Mouse (Mus musculus) embryonic fibroblast, embryonic 13.5 days (primary cell): Measurements from ENCODE around the gene Atp2a2. TPM values are rescaled to one million over a fixed set of nuclear protein-coding genes. Genes with fewer than 3 reads are reported as not detected.

Experiments used
- H3K27ac ChIP-seq: 2 replicates; pipeline ENCODE4 v1.5.1; 2012; ENCODE audit warnings: low read length, control low read depth, inconsistent platforms; ENCODE audit not compliant: insufficient read depth
- H3K4me1 ChIP-seq: 2 replicates; pipeline ENCODE4 v1.6.1; 2011; ENCODE audit warnings: low read length; ENCODE audit not compliant: control insufficient read depth, insufficient read depth
- H3K4me3 ChIP-seq: 2 replicates; pipeline ENCODE4 v1.5.1; 2011; ENCODE audit warnings: mild to moderate bottlenecking, control low read depth, low read length; ENCODE audit not compliant: insufficient read depth
- CTCF ChIP-seq: IDR thresholded peaks from 2 replicates; pipeline ENCODE4 v1.5.1; 2011; ENCODE audit warnings: mild to moderate bottlenecking, control low read depth, low read length, moderate library complexity, borderline replicate concordance; ENCODE audit not compliant: insufficient read depth
- POLR2A ChIP-seq: IDR thresholded peaks from 2 replicates; pipeline ENCODE4 v1.6.1; 2011; ENCODE audit warnings: low read depth, mild to moderate bottlenecking, control low read depth, low read length, moderate library complexity
- polyA plus RNA-seq: library from polyadenylated mRNA; stranded (reverse); fragments of >200 nt; gene quantifications from 2 replicates; pipeline ENCODE4 v1.2.4, GENCODE M21; 2011; ENCODE audit warnings: low read depth; ENCODE audit not compliant: missing spikeins, insufficient read length

Atp2a2 gene
- polyA plus RNA-seq, 1 experiment: 176 TPM

DNA sequence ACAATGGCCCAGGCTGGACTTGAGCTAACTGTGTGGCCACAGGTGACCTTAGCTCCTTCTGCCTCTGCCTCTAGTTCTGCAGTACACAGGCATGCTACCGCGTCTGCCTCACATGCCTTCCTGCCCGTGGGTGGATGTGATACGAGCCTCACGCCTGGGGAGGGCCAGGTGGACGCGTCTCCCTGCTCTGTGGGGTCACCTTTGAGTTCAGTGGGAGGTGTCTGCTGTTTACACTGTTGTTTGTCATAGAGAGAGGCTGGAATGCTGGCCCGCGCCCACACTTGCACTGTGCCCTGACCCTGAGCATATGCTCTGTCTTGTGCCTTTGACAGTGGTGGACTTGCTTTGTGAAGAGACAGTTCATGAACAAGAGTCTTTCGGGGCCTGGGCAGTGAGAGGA is 96.5 kb downstream of the Atp2a2 start:
- Histone ChIP-seq H3K27ac (no peak overlapping the region), H3K4me1 (no peaks in the 10 kb centered on the region), H3K4me3 (no peak overlapping the region)
- TF ChIP-seq CTCF (no peak), POLR2A (no peak)

Other genes with a start within 250 kb of the Atp2a2 start
- 12.2 and 13.4 TPM in 2 replicates for gene Tctn1, start 237.8 kb downstream of the Atp2a2 start, polyA plus RNA-seq
- gene Pptc7, start 217.9 kb downstream of the Atp2a2 start, polyA plus RNA-seq: 15.6 and 15.9 TPM in 2 replicates
- 4.0 and 4.4 TPM in 2 replicates for gene Rad9b, start 148.0 kb downstream of the Atp2a2 start, polyA plus RNA-seq
- gene Vps29, start 147.9 kb downstream of the Atp2a2 start, polyA plus RNA-seq: 138 and 165 TPM in 2 replicates
- 16.7 and 19.1 TPM in 2 replicates for gene Gpn3, start 130.3 kb downstream of the Atp2a2 start, polyA plus RNA-seq
- 50.6 and 57.2 TPM in 2 replicates for gene Fam216a, start 129.9 kb downstream of the Atp2a2 start, polyA plus RNA-seq
- gene Arpc3, start 110.3 kb downstream of the Atp2a2 start, polyA plus RNA-seq: 275 and 314 TPM in 2 replicates
- 31.9 and 35.5 TPM in 2 replicates for gene Anapc7, start 80.5 kb downstream of the Atp2a2 start, polyA plus RNA-seq
- gene Ift81, start 112.3 kb upstream of the Atp2a2 start, polyA plus RNA-seq: 27.9 and 49.1 TPM in 2 replicates
- 1.2 and 1.4 TPM in 2 replicates for gene P2rx7, start 141.7 kb upstream of the Atp2a2 start, polyA plus RNA-seq
- 43.1 and 52.3 TPM in 2 replicates for gene P2rx4, start 205.3 kb upstream of the Atp2a2 start, polyA plus RNA-seq